Mouse (Mus musculus) lung, postnatal 0 days (tissue): Measurements from ENCODE around the gene Eif3g.

Source experiments
- CTCF ChIP-seq: IDR thresholded peaks from 2 replicates; pipeline ENCODE4 v1.5.1; 2016; ENCODE audit warnings: antibody characterized with exemption, mild to moderate bottlenecking
- EP300 ChIP-seq: IDR thresholded peaks from 2 replicates; pipeline ENCODE4 v1.6.1; 2016; ENCODE audit warnings: antibody characterized with exemption, mild to moderate bottlenecking, control low read depth

- TF ChIP-seq EP300: no peak
- no peak for TF ChIP-seq CTCF
Observed at GRCm38 (mm10) chr9:20909948-20910347, 11.5 kb upstream of the Eif3g start.
